Mouse (Mus musculus) spleen, adult 2 months (tissue): ENCODE results near the gene Skiv2l.

ENCODE experiments used
- CTCF ChIP-seq: fragments of 200-500 bp; IDR thresholded peaks from 2 replicates; pipeline ENCODE4 v1.5.1; 2011; ENCODE audit warnings: mild to moderate bottlenecking, inconsistent platforms; ENCODE audit not compliant: insufficient read depth, insufficient read length, insufficient replicate concordance; ENCODE audit errors: extremely low read depth
- POLR2A ChIP-seq: fragments of 200-500 bp; IDR thresholded peaks from 2 replicates; pipeline ENCODE4 v1.6.1; 2011; ENCODE audit warnings: low read depth, low read length, inconsistent platforms

DNA sequence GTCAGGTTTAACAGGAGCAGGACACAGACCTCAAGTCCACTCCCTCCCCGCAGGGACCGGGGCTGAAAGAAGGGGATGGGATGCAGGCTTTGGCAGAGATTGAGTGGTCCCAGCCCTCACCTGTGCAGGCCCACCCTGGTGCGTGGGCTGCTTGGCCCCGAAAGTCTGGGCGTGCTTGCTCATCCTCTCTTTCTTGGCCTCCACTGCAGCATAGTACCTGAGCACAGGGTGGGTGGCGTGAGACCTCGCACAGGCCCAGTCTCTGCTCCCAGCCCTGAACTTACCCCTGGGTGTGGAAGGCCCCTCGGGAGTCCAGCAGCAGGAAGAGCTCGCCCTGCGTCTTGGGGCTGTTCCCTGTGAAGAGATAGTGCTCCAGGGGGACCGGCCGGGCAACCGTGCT is 5.1 kb downstream of the Skiv2l start:
- TF ChIP-seq CTCF (no peak), POLR2A (no peak)
